Mouse (Mus musculus): ENCODE data around the gene Zfp212.
A peak's percentile ranks its signal among the peaks of the same experiment; 100 is the strongest.
"Not testable (repeated sequence)": the region's sequence is repeated elsewhere in the genome, so short reads cannot be mapped to it uniquely, and the experiment has no call there.

Zfp212 gene

DNA sequence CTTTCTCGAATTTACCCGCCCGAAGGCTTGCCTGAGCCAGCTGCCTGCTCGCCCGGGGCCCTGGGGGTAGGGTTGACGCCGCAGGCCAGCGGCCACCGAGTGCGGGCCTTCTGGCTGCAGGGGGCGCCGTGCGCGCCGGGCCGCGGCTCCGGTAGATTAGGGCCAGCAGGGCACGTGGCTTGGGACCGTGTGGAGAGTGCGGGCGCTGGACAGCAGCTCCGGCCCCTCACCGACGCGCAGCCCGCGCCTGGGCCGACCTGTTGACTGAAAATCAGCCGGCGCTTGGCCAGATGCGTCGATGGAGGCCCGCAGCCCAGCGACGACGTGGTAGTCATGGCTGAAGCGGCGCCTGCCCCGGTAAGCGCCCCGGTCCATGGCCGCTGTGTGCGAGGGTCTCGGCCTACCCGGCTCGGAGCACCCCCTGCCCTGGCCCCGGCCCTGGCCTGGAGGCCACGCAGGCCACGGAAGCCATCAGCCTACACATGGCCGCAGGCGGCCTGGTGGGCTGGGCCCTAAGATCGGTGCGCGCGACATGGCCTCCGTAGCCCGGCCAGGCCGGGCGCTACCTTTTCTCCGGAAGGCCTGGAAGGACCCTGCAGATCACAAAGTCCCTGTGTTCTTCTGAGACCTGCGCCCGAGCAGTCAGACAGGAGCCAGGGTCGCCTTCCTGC lies 22.9 kb downstream of the Zfp212 start:
- peak; percentile 75 for DNase-seq

DNA sequence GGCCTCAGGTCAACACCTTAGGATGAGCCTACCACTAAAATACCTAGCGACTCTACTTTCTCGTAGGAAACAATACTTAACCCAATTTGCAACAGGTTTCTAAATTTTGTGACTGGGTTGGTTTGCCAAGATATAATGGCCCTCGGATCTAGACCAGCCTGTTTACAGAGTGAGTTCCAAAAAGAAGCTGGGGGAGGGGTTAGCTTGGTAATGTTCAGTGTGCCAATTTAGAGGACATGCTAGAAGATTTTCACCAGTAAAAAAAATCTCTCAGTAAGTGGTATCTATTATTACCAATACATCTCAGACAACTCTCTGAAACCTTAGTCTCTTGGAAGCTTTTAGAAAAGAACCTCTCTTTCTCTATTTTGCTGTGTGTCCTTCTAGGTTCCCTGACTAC lies 23.4 kb downstream of the Zfp212 start:
- DNase-seq = no peak

DNA sequence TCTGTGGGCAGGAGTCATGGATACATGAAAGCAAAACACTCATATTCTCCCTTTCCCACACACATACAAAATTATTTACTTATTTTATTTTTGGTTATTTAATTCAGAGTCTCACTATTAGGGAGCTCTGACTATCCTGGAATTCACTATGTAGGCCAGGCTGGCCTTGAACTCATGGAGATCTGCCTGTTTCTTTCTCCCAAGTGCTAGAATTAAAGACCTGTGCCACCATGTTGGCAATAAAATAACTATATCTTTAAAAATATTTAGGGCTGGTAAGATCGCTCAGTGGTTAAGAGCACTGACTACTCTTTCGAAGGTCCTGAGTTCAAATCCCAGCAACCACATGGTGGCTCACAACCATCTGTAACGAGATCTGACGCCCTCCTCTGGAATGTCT lies 27.1 kb downstream of the Zfp212 start:
- no peak for DNase-seq

DNA sequence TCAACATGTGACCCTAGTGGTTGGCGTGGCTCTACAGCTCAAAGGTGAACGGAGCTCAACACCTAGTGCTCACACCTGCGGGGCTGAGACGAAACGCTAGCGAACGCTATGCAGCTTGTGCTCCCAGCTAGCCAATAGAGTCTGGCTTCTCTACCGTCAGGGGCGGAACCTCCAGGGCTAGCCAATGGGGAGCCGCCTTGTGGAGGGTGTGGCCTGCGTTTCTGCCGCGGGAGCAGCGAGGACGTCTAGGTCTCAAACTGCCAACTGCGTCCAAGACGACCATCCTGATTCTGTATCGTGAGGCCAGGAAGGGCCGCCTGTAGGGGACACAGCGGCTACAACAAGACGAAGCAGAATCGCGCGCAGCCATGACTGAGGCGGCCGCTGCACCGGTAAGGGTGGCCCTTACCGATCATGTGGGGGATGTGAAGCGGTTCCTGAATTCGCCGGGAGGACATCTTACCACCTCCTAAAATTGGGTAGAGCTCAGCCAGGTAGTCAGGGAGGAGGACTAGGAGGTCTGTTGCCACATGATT lies 33.0 kb downstream of the Zfp212 start, which contains the start of gene Zfp956:
Gene Zfp956 (plus strand): TSS at position 200 of the 536 bp plus-strand sequence.
- DNase-seq = peak; percentile 95

DNA sequence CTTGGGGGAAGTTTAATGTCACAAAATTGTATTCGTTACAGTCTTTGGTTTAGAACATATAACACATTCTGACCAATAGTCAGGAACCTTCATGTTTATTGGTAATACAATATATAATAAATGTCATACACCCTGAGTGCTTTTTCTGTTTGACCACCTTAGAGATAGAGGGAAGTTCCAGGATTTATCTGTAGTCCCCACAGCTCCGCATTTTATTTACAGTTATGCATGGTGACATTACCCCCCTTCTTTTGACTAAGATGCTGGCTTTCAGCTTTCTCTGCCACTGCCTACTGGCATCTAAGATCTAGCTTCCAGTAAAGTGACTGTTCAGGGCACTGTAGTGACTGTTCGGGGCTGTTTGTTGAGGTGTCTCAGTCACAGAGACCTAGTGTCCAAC lies 34.1 kb downstream of the Zfp212 start:
- no peak for DNase-seq

DNA sequence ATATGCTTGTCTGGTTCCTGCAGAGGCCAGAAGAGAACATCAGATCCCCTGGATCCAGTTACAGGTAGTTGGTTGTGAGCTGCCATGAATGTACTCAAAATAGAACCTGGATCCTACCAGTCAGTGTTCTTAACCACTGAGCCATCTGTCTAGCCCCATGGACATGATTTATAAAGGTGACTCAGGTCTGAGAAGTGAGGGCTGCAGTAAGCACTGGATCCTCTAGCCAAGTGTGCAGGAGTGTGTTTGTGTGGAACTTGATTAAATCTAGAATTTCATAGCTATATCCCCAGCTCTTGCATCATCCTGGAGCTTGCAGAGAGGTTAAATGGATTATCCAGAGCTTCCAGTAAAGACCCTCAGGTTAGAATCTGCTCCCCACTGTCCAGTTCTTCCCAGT lies 37.5 kb downstream of the Zfp212 start:
- no peak for DNase-seq

DNA sequence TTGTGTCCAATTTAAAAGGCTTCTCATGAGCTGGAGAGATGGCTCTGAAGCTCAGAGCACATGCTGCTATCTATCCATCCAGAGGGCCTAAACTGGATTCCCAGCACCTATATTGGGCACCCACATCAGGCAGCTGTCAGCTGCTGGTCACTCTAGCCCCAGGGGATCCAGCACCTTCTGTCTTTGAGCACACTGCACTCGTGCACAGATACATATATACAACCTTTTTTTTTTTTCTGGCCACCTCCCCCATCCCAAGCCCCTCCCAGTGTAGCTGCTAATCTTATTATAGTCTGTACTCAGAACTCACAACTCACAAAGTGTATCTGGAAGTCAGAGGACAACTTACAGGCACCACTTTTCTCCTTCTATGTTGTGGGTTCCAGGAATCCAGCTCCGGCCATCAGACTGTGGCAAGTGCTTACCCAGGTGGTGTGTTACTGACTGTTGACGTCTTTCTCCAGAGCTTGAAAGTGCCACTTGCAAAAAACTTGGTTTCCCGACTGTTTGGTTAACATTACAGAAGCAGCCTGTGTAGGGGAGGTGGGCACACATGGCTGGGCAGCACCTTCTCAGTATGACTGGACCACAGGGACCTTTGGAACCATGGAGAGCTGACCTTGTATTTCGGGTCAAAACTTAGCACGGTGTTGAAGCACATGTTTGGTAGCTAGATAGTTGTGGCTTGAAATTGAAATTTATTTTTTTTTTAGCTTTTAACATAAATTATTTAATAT lies 40.6 kb downstream of the Zfp212 start:
- no peak for DNase-seq

DNA sequence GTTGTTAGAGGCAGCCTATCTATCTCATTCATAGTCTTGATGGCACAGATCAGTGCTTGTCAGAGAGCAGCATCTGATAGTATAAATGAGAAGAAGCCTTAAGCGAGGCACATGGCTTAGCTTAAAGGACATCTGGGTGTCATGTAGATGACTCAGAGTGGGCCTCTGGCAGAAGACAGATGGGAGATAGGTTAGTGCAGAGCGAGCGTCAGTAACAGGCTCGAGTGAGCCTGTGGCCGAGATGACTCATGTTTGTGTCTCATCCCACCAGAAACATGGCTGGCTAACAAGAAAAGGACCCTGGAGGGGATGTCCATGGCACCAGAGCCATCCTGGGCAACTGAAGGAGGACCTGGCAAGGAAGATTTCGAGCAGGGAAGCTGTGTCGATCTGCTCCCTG lies 42.8 kb downstream of the Zfp212 start:
- no peak for DNase-seq

DNA sequence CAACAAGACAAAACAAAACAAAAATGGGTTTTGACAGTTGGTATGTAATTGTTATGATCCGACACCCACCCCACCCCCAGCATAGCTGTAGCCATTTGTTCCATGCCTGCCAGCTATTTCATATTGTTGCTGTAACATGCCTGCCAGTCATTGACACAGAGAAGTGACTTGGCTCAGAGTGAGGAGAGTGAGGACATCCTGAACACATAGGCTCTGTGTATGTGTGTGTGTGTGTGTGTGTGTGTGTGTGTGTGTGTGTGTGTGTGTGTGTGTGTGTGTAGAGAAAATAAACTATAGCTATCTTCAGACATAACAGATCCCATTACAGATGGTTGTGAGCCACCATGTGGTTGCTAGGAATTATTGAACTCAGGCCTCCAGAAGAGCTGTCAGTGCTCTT lies 47.9 kb downstream of the Zfp212 start:
- DNase-seq = not testable (repeated sequence)

DNA sequence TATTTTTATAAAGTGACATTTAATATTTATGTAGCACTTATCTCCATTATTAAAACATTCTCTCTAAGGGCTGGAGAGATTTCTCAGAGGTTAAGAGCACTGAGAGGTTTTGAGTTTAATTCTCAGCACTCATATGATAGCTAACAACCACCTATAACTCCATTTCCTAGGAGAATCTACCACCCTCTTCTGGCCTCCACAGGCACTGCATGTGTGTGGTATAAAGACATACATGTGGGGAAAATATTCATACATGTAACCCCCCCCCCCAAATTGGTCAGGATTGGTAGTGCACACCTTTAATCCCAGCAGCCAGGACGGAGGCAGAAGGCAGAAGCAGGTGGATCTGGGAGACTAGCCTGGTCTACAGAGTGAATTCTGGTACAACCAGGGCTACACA lies 54.3 kb downstream of the Zfp212 start:
- no peak for DNase-seq

DNA sequence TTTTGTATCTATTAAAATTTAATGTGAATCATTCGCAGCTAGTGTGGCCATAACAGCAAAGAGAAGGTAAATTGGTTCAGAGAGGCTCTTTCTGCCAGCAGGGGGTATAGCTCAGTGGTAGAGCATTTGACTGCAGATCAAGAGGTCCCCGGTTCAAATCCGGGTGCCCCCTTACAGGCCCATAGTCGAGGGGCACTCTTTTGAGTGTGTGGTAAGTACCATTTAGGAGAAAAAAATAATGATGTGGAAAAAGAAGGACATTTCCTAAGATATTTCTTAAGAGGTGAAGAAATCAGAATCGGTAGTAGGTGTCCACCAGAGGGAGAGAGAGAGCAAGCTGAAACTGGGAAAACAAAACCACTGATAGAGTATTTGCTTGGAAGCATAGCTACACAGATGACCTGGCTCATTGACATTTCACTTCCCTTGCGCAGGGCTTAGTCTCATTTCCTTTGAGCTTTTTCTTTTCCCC lies 58.7 kb downstream of the Zfp212 start:
- peak; percentile 81 for DNase-seq

Measured in kidney, postnatal 14 days (tissue).